Mouse (Mus musculus): Measurements from ENCODE around the gene Acly. TPM values are rescaled to one million over a fixed set of nuclear protein-coding genes. Genes with fewer than 3 reads are reported as not detected.
"Not testable (repeated sequence)": the region's sequence is repeated elsewhere in the genome, so short reads cannot be mapped to it uniquely, and the experiment has no call there.

Gene Acly
- polyA plus RNA-seq, 1 experiment from 2014 or later = 189 TPM

GRCm38 (mm10) chr11:100544832-100545745, 17.3 kb upstream of the Acly start, which contains the start of gene Ttc25:
TSS of gene Ttc25 (plus strand) at chr11:100545607.
- peak within 1 kb of the TSS; percentile 86 for H3K4me2 ChIP-seq
- WGBS = 4% methylated on average over 28 of the region's 28 CpGs
- H3K27ac ChIP-seq = peak within 1 kb of the TSS; percentile 65
- peak within 1 kb of the TSS; percentile 48 for H3K9ac ChIP-seq
- no peaks in the 10 kb centered on the region for H3K36me3 ChIP-seq
- H3K27me3 ChIP-seq = no peaks in the 10 kb centered on the region
- H3K9me3 ChIP-seq = no peaks in the 10 kb centered on the region
- H3K4me1 ChIP-seq = peaks cover 13% of the 10 kb centered on the region; the same call in 1 of the 2 replicates
- peak within 1 kb of the TSS; percentile 45 for H3K4me3 ChIP-seq
- peak; percentile 91 for ATAC-seq (ENCODE audit: insufficient number of reproducible peaks, low FRiP score, low TSS enrichment, low read depth)

GRCm38 (mm10) chr11:100541577-100541976, 13.8 kb upstream of the Acly start:
- 87% methylated on average over 2 of the region's 2 CpGs for WGBS
- Histone ChIP-seq H3K4me1 (peaks cover 13% of the 10 kb centered on the region; the same call in 1 of the 2 replicates), H3K9me3 (no peaks in the 10 kb centered on the region), H3K4me2 (no peak overlapping the region), H3K27ac (no peak overlapping the region), H3K36me3 (no peaks in the 10 kb centered on the region), H3K9ac (no peak overlapping the region), H3K4me3 (no peak overlapping the region), H3K27me3 (no peaks in the 10 kb centered on the region)
- ATAC-seq (ENCODE audit: insufficient number of reproducible peaks, low FRiP score, low TSS enrichment, low read depth) = no peak

GRCm38 (mm10) chr11:100540966-100541365, 13.2 kb upstream of the Acly start:
- no peak for ATAC-seq (ENCODE audit: insufficient number of reproducible peaks, low FRiP score, low TSS enrichment, low read depth)

GRCm38 (mm10) chr11:100536466-100536865, 8.7 kb upstream of the Acly start:
- no peak for ATAC-seq (ENCODE audit: insufficient number of reproducible peaks, low FRiP score, low TSS enrichment, low read depth)
- Histone ChIP-seq H3K4me1 (no peaks in the 10 kb centered on the region), H3K27me3 (no peaks in the 10 kb centered on the region)

More at GRCm38 (mm10) chr11:100540966-100541365, 13.2 kb upstream of the Acly start:
- H3K27me3 ChIP-seq = no peaks in the 10 kb centered on the region
- no peak overlapping the region for H3K4me3 ChIP-seq
- no peak overlapping the region for H3K9ac ChIP-seq
- no peak overlapping the region for H3K27ac ChIP-seq
- H3K4me1 ChIP-seq = peaks cover 11% of the 10 kb centered on the region; the same call in 1 of the 2 replicates
- WGBS = 50% methylated on average over 6 of the region's 6 CpGs
- no peaks in the 10 kb centered on the region for H3K36me3 ChIP-seq
- no peaks in the 10 kb centered on the region for H3K9me3 ChIP-seq
- H3K4me2 ChIP-seq = no peak overlapping the region

GRCm38 (mm10) chr11:100535996-100536395, 8.2 kb upstream of the Acly start:
- 85% methylated on average over 1 of the region's 1 CpGs for WGBS
- Histone ChIP-seq H3K4me3 (no peak overlapping the region), H3K36me3 (no peaks in the 10 kb centered on the region), H3K4me2 (no peak overlapping the region), H3K27ac (no peak overlapping the region), H3K9ac (no peak overlapping the region), H3K27me3 (no peaks in the 10 kb centered on the region), H3K4me1 (no peaks in the 10 kb centered on the region), H3K9me3 (no peaks in the 10 kb centered on the region)
- no peak for ATAC-seq (ENCODE audit: insufficient number of reproducible peaks, low FRiP score, low TSS enrichment, low read depth)

More at GRCm38 (mm10) chr11:100536466-100536865, 8.7 kb upstream of the Acly start:
- no peak overlapping the region for H3K4me3 ChIP-seq
- H3K9me3 ChIP-seq = no peaks in the 10 kb centered on the region
- no peak overlapping the region for H3K27ac ChIP-seq
- no peak overlapping the region for H3K4me2 ChIP-seq
- H3K36me3 ChIP-seq = no peaks in the 10 kb centered on the region
- no peak overlapping the region for H3K9ac ChIP-seq

GRCm38 (mm10) chr11:100534821-100535220, 7.0 kb upstream of the Acly start:
- not testable (repeated sequence) for H3K27me3 ChIP-seq; H3K9me3 ChIP-seq; H3K4me2 ChIP-seq; H3K36me3 ChIP-seq; H3K27ac ChIP-seq; ATAC-seq (ENCODE audit: insufficient number of reproducible peaks, low FRiP score, low TSS enrichment, low read depth); H3K4me3 ChIP-seq; H3K9ac ChIP-seq; H3K4me1 ChIP-seq
- WGBS = 78% methylated on average over 6 of the region's 6 CpGs

- H3K27me3 ChIP-seq; H3K4me2 ChIP-seq; H3K27ac ChIP-seq; H3K9me3 ChIP-seq; H3K36me3 ChIP-seq; ATAC-seq (ENCODE audit: insufficient number of reproducible peaks, low FRiP score, low TSS enrichment, low read depth); H3K9ac ChIP-seq; H3K4me1 ChIP-seq; H3K4me3 ChIP-seq: not testable (repeated sequence)
- 76% methylated on average over 2 of the region's 2 CpGs for WGBS
Observed at GRCm38 (mm10) chr11:100534411-100534810, 6.6 kb upstream of the Acly start.

GRCm38 (mm10) chr11:100533871-100534270, 6.1 kb upstream of the Acly start:
- ATAC-seq (ENCODE audit: insufficient number of reproducible peaks, low FRiP score, low TSS enrichment, low read depth) = no peak
- Histone ChIP-seq H3K9me3 (no peaks in the 10 kb centered on the region), H3K4me2 (no peak overlapping the region), H3K27me3 (no peaks in the 10 kb centered on the region), H3K4me1 (no peaks in the 10 kb centered on the region), H3K36me3 (no peaks in the 10 kb centered on the region), H3K9ac (no peak overlapping the region), H3K4me3 (no peak overlapping the region), H3K27ac (no peak overlapping the region)
- WGBS = 78% methylated on average over 6 of the region's 6 CpGs

- H3K9ac ChIP-seq = peak overlapping the region; percentile 50
- peak overlapping the region; percentile 85 for H3K4me3 ChIP-seq
- H3K4me1 ChIP-seq = peaks cover 35% of the 10 kb centered on the region
- peak overlapping the region; percentile 79 for H3K27ac ChIP-seq
- no peaks in the 10 kb centered on the region for H3K27me3 ChIP-seq
- ATAC-seq (ENCODE audit: insufficient number of reproducible peaks, low FRiP score, low TSS enrichment, low read depth) = 0 out of 2 replicates have a peak, but pooled peaks have one; percentile 1
- no peaks in the 10 kb centered on the region for H3K9me3 ChIP-seq
- WGBS = 22% methylated on average over 19 of the region's 19 CpGs
- H3K4me2 ChIP-seq = peak overlapping the region; percentile 76
- H3K36me3 ChIP-seq = peaks cover 2% of the 10 kb centered on the region; the same call in 1 of the 2 replicates
Observed at GRCm38 (mm10) chr11:100528375-100529165, 770 bp upstream of the Acly start.

- Histone ChIP-seq H3K4me1 (peaks cover 35% of the 10 kb centered on the region), H3K9me3 (no peaks in the 10 kb centered on the region), H3K36me3 (peaks cover 17% of the 10 kb centered on the region), H3K4me3 (peak overlapping the region; percentile 85), H3K27me3 (no peaks in the 10 kb centered on the region), H3K9ac (peak overlapping the region; percentile 72), H3K27ac (peak overlapping the region; percentile 91), H3K4me2 (peak overlapping the region; percentile 76)
- ATAC-seq (ENCODE audit: insufficient number of reproducible peaks, low FRiP score, low TSS enrichment, low read depth) = no peak
- 0% methylated on average over 26 of the region's 26 CpGs for WGBS
Observed at GRCm38 (mm10) chr11:100527066-100527457, 738 bp downstream of the Acly start.

- peak overlapping the region; percentile 72; the same call in 1 of the 2 replicates for H3K9ac ChIP-seq
- H3K36me3 ChIP-seq = peaks cover 26% of the 10 kb centered on the region
- no peak for ATAC-seq (ENCODE audit: insufficient number of reproducible peaks, low FRiP score, low TSS enrichment, low read depth)
- 0 out of 2 replicates have a peak overlapping the region, but pooled peaks have one; percentile 91 for H3K27ac ChIP-seq
- WGBS = 14% methylated on average over 15 of the region's 15 CpGs
- H3K27me3 ChIP-seq = no peaks in the 10 kb centered on the region
- H3K9me3 ChIP-seq = no peaks in the 10 kb centered on the region
- peak overlapping the region; percentile 85 for H3K4me3 ChIP-seq
- H3K4me2 ChIP-seq = peak overlapping the region; percentile 76
- H3K4me1 ChIP-seq = peaks cover 35% of the 10 kb centered on the region
Observed at GRCm38 (mm10) chr11:100526052-100526816, 1.6 kb downstream of the Acly start.

Data from limb, embryonic 15.5 days (tissue).